Mouse (Mus musculus) heart, embryonic 15.5 days (tissue): ENCODE measurements around the gene Slc25a18. TPM values are rescaled to one million over a fixed set of nuclear protein-coding genes. Genes with fewer than 3 reads are reported as not detected.
A peak's percentile ranks its signal among the peaks of the same experiment; 100 is the strongest.

ENCODE experiments used
- ATAC-seq: fragments of 200-750 bp; cut with Nextera tagmentation; replicated peaks from 2 replicates; pipeline ENCODE4 v1.8.0; 2017; ENCODE audit warnings: low read depth, moderate TSS enrichment; ENCODE audit not compliant: insufficient number of reproducible peaks, insufficient read depth, low FRiP score
- H3K27ac ChIP-seq: fragments of 300-500 bp; sonication (generic); 2 replicates; pipeline ENCODE4 v1.5.1; 2015; ENCODE audit warnings: mild to moderate bottlenecking, inconsistent platforms
- H3K27me3 ChIP-seq: fragments of 300-500 bp; sonication (generic); 2 replicates; pipeline ENCODE4 v1.6.1; 2015; ENCODE audit warnings: inconsistent platforms
- H3K36me3 ChIP-seq: fragments of 300-500 bp; sonication (generic); 2 replicates; pipeline ENCODE4 v1.6.1; 2015; ENCODE audit warnings: mild to moderate bottlenecking, inconsistent platforms
- H3K4me1 ChIP-seq: fragments of 300-500 bp; sonication (generic); replicated peaks from 2 replicates; pipeline ENCODE4 v1.6.1; 2015; ENCODE audit warnings: inconsistent platforms
- H3K4me2 ChIP-seq: fragments of 300-500 bp; sonication (generic); 2 replicates; pipeline ENCODE4 v1.6.1; 2015; ENCODE audit warnings: inconsistent platforms, mild to moderate bottlenecking, moderate library complexity
- H3K4me3 ChIP-seq: fragments of 300-500 bp; sonication (generic); 2 replicates; pipeline ENCODE4 v1.5.1; 2015; ENCODE audit warnings: mild to moderate bottlenecking, inconsistent platforms
- H3K9ac ChIP-seq: fragments of 300-500 bp; sonication (generic); 2 replicates; pipeline ENCODE4 v1.6.1; 2015; ENCODE audit warnings: mild to moderate bottlenecking, inconsistent platforms
- H3K9me3 ChIP-seq: fragments of 300-500 bp; sonication (generic); replicated peaks from 2 replicates; pipeline ENCODE4 v1.6.1; 2016; ENCODE audit warnings: inconsistent platforms
- WGBS: fragments of 180-500 bp; shearing (Covaris S2); methylation state at CpG from one replicate; pipeline ENCODE4 v1.1.7; 2015; ENCODE audit warnings: mixed read lengths; 5-methylcytosine and 5-hydroxymethylcytosine counted together
- polyA plus RNA-seq: library from polyadenylated mRNA; unstranded; fragments of >200 nt; fragmentation: Nextera tagmentation; extraction: Ambion mirVana; gene quantifications from 2 replicates; pipeline ENCODE4 v1.2.1, GENCODE M21; 2015

Gene Slc25a18
- polyA plus RNA-seq, 1 experiment from 2014 or later = 0.09 TPM

GRCm38 (mm10) chr6:120822937-120823614 is 49.7 kb downstream of the Slc25a18 start:
- Histone ChIP-seq H3K9me3 (no peaks in the 10 kb centered on the region), H3K27ac (peak overlapping the region; percentile 90), H3K4me1 (peaks cover 17% of the 10 kb centered on the region), H3K36me3 (peaks cover 16% of the 10 kb centered on the region), H3K4me3 (peak overlapping the region; percentile 93), H3K4me2 (peak overlapping the region; percentile 45), H3K9ac (no peak overlapping the region), H3K27me3 (no peaks in the 10 kb centered on the region)
- WGBS = 65% methylated on average over 10 of the region's 10 CpGs
- ATAC-seq = no peak

DNA sequence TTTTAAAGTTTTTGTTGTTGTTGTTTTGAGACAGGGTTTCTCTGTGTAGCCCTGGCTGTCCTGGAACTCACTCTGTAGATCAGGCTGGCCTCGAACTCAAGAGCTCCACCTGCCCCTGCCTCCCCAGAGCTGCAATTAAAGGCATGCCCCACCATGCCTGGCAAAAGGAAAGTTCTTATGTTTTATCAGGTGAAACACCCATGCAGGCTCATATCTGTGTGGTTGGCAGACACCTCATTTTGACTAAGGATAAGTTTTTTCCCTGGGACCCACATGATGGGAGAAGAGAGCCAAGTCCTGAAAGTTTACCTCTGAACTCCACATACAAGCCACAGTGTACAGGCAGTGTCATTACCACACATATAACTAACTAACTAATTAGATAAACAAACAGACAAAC is 56.7 kb downstream of the Slc25a18 start:
- Histone ChIP-seq H3K4me2 (no peak overlapping the region), H3K36me3 (no peaks in the 10 kb centered on the region), H3K9ac (no peak overlapping the region), H3K27ac (no peak overlapping the region), H3K4me3 (no peak overlapping the region), H3K27me3 (no peaks in the 10 kb centered on the region), H3K4me1 (no peaks in the 10 kb centered on the region), H3K9me3 (no peaks in the 10 kb centered on the region)
- no peak for ATAC-seq
- WGBS = 56% methylated on average over 1 of the region's 1 CpGs

DNA sequence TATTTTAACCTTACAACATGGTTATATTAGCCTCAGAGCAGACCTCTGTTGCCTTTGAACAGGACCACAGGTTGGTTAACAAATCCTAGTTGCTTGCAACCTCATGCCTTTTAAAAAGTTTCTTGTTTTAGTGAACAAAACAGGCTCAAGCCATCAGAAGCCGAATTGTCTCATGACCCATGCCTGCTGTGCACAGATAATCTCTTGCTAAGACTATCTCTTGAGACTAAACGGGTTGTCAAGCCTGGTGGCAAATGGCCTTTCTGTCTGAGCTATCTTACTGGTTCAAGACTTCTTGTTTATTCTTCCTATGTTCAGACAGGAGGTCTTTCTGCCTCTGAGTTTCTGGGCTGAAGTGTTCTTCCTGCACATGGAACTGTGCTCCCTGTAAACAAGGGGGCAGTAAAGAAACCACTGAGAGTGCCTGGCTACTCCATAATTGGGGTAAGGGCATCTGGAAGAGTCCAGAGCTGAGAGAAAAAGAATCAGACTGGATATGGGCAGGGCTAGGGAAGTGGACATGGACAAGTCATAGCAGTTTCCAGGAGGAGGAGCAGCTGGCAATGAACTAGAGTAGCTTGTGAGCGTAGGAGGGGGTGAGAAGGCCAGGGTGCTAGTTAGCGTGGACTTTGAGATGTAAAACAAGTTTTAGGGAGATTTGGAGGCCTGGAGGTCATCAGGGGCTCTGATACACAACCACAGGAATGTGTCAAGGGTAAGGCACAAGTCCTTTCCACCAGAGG is 57.7 kb downstream of the Slc25a18 start:
- Histone ChIP-seq H3K4me1 (no peaks in the 10 kb centered on the region), H3K36me3 (no peaks in the 10 kb centered on the region), H3K4me2 (no peak overlapping the region), H3K27me3 (no peaks in the 10 kb centered on the region), H3K27ac (no peak overlapping the region), H3K9ac (no peak overlapping the region), H3K4me3 (no peak overlapping the region), H3K9me3 (no peaks in the 10 kb centered on the region)
- WGBS = 57% methylated on average over 4 of the region's 4 CpGs
- ATAC-seq = no peak

DNA sequence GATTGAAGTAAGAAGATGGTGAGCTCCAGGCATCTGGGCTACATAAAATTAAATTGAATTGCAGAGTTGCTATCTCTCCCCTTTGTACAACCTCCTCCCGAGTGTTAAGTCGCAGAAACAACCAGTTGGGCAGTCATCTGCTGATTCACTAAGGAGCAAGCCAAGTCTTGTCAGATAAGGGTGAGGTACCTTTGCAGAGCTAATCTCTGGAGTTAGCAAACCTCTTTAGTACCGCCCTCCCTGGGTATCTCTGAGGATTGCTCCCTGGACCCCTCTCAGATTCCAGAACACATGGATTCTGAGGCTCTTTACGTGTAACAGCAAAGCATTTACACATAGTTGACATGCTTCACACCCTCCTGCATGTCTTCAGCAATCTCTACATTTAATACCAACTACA is 58.7 kb downstream of the Slc25a18 start:
- no peak for ATAC-seq
- no peaks in the 10 kb centered on the region for H3K27me3 ChIP-seq
- H3K4me1 ChIP-seq = peaks cover 2% of the 10 kb centered on the region; the same call in 1 of the 2 replicates
- H3K4me3 ChIP-seq = no peak overlapping the region
- H3K4me2 ChIP-seq = no peak overlapping the region
- no peak overlapping the region for H3K27ac ChIP-seq
- WGBS = 36% methylated on average over 4 of the region's 4 CpGs
- no peak overlapping the region for H3K9ac ChIP-seq
- H3K36me3 ChIP-seq = no peaks in the 10 kb centered on the region
- H3K9me3 ChIP-seq = no peaks in the 10 kb centered on the region

GRCm38 (mm10) chr6:120834766-120835321 is 61.5 kb downstream of the Slc25a18 start:
- no peak overlapping the region for H3K9ac ChIP-seq
- no peaks in the 10 kb centered on the region for H3K27me3 ChIP-seq
- H3K4me3 ChIP-seq = no peak overlapping the region
- H3K36me3 ChIP-seq = peaks cover 3% of the 10 kb centered on the region; the same call in 1 of the 2 replicates
- peaks cover 4% of the 10 kb centered on the region; the same call in 1 of the 2 replicates for H3K4me1 ChIP-seq
- 69% methylated on average over 4 of the region's 4 CpGs for WGBS
- no peak for ATAC-seq
- H3K4me2 ChIP-seq = no peak overlapping the region
- H3K9me3 ChIP-seq = 0 out of 2 replicates have a peak, but pooled peaks cover 2% of the 10 kb centered on the region
- no peak overlapping the region for H3K27ac ChIP-seq

- Histone ChIP-seq H3K27me3 (no peaks in the 10 kb centered on the region), H3K9me3 (0 out of 2 replicates have a peak, but pooled peaks cover 2% of the 10 kb centered on the region), H3K4me3 (peak within 1 kb of the TSS; percentile 89), H3K4me1 (peaks cover 4% of the 10 kb centered on the region; the same call in 1 of the 2 replicates), H3K9ac (peak within 1 kb of the TSS; percentile 94), H3K4me2 (peak within 1 kb of the TSS; percentile 78), H3K27ac (peak within 1 kb of the TSS; percentile 97), H3K36me3 (peaks cover 3% of the 10 kb centered on the region; the same call in 1 of the 2 replicates)
- peak; percentile 92 for ATAC-seq
- 3% methylated on average over 40 of the region's 40 CpGs for WGBS
These were observed 62.3 kb downstream of the Slc25a18 start, which contains the start of gene Bcl2l13 for GRCm38 (mm10) chr6:120835474-120836374. TSS of gene Bcl2l13 (plus strand) at chr6:120836212.

DNA sequence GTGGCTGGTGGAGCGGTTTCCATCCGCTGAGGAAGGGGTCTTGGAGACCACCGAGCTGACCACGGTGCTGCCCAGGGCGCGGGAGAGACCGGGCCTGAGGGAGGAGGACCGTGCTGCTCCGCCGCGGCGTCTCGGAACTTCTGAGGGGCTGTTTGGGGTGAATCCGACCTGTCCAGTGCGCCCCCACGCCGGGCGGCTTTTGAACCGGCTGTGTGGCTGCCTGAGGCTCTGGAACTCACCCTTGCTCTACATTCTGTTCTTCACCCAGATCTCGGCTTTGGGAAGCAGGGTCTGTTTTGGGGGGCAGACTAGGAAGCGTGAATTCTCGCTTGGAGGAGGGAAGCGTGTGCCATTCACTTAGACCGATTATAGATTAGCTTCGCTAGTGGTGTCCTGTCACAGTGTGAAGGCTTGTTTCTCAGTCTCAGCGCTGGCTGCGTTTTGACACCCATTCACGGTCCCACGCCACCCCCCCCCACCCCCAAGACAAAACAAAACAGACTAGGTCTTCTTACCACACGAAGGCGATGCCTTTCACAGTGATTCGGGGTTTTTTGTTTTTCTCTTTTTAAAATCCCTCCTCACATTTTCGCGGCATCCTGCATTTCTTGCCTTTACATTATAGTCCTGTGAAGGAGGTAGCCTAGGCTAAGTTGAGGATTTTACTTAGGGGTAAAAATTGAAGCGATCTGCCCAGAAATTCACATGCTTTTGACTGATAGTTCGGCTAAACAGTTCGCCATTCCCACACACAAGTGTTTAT is 63.2 kb downstream of the Slc25a18 start:
- peaks cover 3% of the 10 kb centered on the region; the same call in 1 of the 2 replicates for H3K36me3 ChIP-seq
- H3K4me3 ChIP-seq = peak overlapping the region; percentile 89
- H3K4me2 ChIP-seq = peak overlapping the region; percentile 78
- H3K27me3 ChIP-seq = no peaks in the 10 kb centered on the region
- peaks cover 6% of the 10 kb centered on the region for H3K4me1 ChIP-seq
- H3K9ac ChIP-seq = peak overlapping the region; percentile 94
- ATAC-seq = peak; percentile 77
- H3K9me3 ChIP-seq = 0 out of 2 replicates have a peak, but pooled peaks cover 2% of the 10 kb centered on the region
- H3K27ac ChIP-seq = peak overlapping the region; percentile 97
- WGBS = 2% methylated on average over 37 of the region's 37 CpGs

GRCm38 (mm10) chr6:120837152-120837530 is 63.8 kb downstream of the Slc25a18 start:
- Histone ChIP-seq H3K4me3 (peak overlapping the region; percentile 89), H3K27me3 (no peaks in the 10 kb centered on the region), H3K4me1 (peaks cover 11% of the 10 kb centered on the region), H3K27ac (no peak overlapping the region), H3K9ac (peak overlapping the region; percentile 94), H3K9me3 (0 out of 2 replicates have a peak, but pooled peaks cover 2% of the 10 kb centered on the region), H3K4me2 (peak overlapping the region; percentile 78), H3K36me3 (peaks cover 3% of the 10 kb centered on the region; the same call in 1 of the 2 replicates)
- ATAC-seq = no peak
- 46% methylated on average over 1 of the region's 1 CpGs for WGBS

GRCm38 (mm10) chr6:120840258-120840657 is 66.9 kb downstream of the Slc25a18 start:
- Histone ChIP-seq H3K9me3 (0 out of 2 replicates have a peak, but pooled peaks cover 2% of the 10 kb centered on the region), H3K9ac (no peak overlapping the region), H3K36me3 (peaks cover 3% of the 10 kb centered on the region; the same call in 1 of the 2 replicates), H3K4me3 (no peak overlapping the region), H3K4me2 (no peak overlapping the region), H3K4me1 (peaks cover 14% of the 10 kb centered on the region), H3K27ac (no peak overlapping the region), H3K27me3 (no peaks in the 10 kb centered on the region)
- WGBS = 94% methylated on average over 7 of the region's 7 CpGs
- no peak for ATAC-seq

GRCm38 (mm10) chr6:120841754-120842153 is 68.4 kb downstream of the Slc25a18 start:
- Histone ChIP-seq H3K36me3 (peaks cover 3% of the 10 kb centered on the region; the same call in 1 of the 2 replicates), H3K4me2 (no peak overlapping the region), H3K4me3 (no peak overlapping the region), H3K4me1 (peaks cover 14% of the 10 kb centered on the region), H3K27me3 (no peaks in the 10 kb centered on the region), H3K9ac (no peak overlapping the region), H3K9me3 (0 out of 2 replicates have a peak, but pooled peaks cover 2% of the 10 kb centered on the region), H3K27ac (peak overlapping the region; percentile 33)
- 52% methylated on average over 5 of the region's 5 CpGs for WGBS
- no peak for ATAC-seq
